Mouse (Mus musculus): ENCODE measurements around the gene Spint1. TPM values are rescaled to one million over a fixed set of nuclear protein-coding genes. Genes with fewer than 3 reads are reported as not detected.
A peak's percentile ranks its signal among the peaks of the same experiment; 100 is the strongest.

The Spint1 gene
- total RNA-seq (2021), result not detected
- 0.32 and 1.1 TPM in 2 replicates for polyA plus RNA-seq (2012; rRNA removed)
- long read RNA-seq, result 0 reads

DNA sequence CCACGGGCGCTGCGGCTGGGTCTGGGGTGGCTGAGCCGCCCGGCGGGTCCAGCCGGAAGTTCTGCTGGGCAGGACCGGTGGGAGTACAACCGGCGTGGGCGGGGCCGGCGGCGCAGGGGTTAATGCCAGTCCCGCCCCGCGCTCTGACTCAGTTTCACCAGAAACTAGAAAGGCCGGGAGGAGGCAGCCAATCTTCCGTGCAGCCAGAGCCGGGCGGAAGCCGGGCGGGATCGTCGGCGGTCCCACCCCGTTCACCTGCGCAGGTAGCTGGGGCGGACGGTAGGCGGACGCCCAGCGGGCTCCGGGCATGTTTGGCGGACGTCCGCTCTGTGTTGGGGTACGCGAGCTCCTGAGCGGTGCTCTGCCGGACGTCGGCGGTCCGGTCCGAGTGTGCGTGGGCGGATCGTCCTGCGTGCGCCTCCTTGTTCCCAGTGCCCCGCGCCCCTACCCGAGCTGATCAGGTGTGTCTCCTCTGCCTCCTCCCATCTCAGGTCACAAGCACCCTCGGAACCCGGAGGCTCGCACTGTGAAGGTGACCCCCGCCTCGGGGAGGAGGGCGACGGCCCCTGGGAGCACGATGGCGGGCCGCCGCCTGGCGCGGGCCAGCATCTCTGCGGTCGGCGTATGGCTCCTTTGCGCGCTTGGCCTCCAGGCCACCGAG, at the start of gene Spint1:
Gene Spint1 (plus strand): TSS at position 153 of the 661 bp plus-strand sequence.
- DNase-seq, result peak; percentile 5 to 22
- no peaks in the 10 kb centered on the region for H3K79me2 ChIP-seq (replicated peaks; ENCODE audit: control insufficient read depth, insufficient read depth, low read length)
- intact Hi-C loops (cut with DNase I), result no loop called here

DNA sequence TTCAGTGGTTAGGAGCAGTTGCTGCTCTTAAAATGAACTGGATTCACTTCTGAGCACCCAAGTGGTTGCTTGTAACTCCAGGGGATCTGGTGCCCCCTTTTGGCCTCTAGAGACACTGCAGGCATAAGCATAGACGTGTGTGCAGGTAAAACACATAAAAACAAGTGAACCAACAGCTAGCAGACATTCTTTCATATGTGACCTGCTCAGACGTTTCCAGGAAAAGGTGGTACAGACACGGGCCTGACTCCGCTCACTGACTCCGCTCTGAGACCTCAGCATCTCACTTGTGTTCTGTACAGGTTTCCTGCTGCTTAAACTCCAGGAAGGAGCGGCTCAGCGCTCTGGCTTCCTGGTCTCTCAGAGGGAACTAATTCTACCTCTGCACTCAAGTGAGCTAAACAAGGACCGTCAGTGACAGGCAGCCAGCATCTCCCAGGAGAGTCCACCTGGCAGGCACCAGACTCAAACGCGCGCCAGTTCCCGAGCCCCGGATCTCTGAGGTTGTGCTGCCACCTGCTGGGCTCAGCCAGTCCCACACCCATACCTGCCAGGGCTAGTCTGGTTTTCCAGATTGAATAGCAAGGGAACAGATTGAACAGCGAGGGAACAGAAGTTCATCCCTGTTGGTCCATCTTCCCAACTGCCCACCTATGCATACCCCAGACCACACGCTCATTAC, 48.0 kb upstream of the Spint1 start:
- DNase-seq, result peak; percentile 85 to 92
- H3K36me3 ChIP-seq (ENCODE audit: control insufficient read depth, insufficient read depth, low read length), result no peaks in the 10 kb centered on the region
- H3K9ac ChIP-seq (ENCODE audit: low read depth, low read length), result no peak overlapping the region
- H3K27me3 ChIP-seq (ENCODE audit: control insufficient read depth, insufficient read depth, low read length), result no peaks in the 10 kb centered on the region
- H3K4me1 ChIP-seq (ENCODE audit: control insufficient read depth, insufficient read depth, low read length), result peaks cover 1% of the 10 kb centered on the region; the same call in 1 of the 2 replicates
- no peaks in the 10 kb centered on the region for H3K79me2 ChIP-seq (replicated peaks; ENCODE audit: control insufficient read depth, insufficient read depth, low read length)
- TF ChIP-seq EP300 (IDR thresholded peaks at IDR 0.05; ENCODE audit: insufficient read depth, low read depth, low read length) (peak; percentile 67; the same call in 1 of the 2 replicates), POLR2A (IDR thresholded peaks at IDR 0.05; ENCODE audit: insufficient read depth, low read depth, low read length) (no peak), CTCF (IDR thresholded peaks at IDR 0.05) (peak; percentile 66)
- H3K4me3 ChIP-seq, result peak overlapping the region; percentile 26; the same call in 1 of the 2 replicates
- no peak overlapping the region for H3K27ac ChIP-seq
- intact Hi-C loops (cut with DNase I), result loop anchor here (2.0 to 10.0 kb wide), 5 partner anchors 22 to 424 kb away; partner anchors contain the start of genes Ccdc9b, Gchfr and Rad51
- 3% methylated on average over 15 of the region's 15 CpGs for WGBS

More for the DNA sequence above, at the start of gene Spint1:
- peaks cover 11% of the 10 kb centered on the region for H3K27me3 ChIP-seq (ENCODE audit: control insufficient read depth, insufficient read depth, low read length)
- H3K4me3 ChIP-seq, result peak within 1 kb of the TSS; percentile 40
- H3K4me1 ChIP-seq (ENCODE audit: control insufficient read depth, insufficient read depth, low read length), result no peaks in the 10 kb centered on the region
- WGBS, result under 1% methylated on average over 73 of the region's 73 CpGs
- H3K27ac ChIP-seq, result no peak within 1 kb of the TSS
- H3K36me3 ChIP-seq (ENCODE audit: control insufficient read depth, insufficient read depth, low read length), result no peaks in the 10 kb centered on the region
- no peak within 1 kb of the TSS; the same call in 1 of the 2 replicates for H3K9ac ChIP-seq (ENCODE audit: low read depth, low read length)
- TF ChIP-seq EP300 (IDR thresholded peaks at IDR 0.05; ENCODE audit: insufficient read depth, low read depth, low read length) (no peak), POLR2A (IDR thresholded peaks at IDR 0.05; ENCODE audit: insufficient read depth, low read depth, low read length) (no peak), CTCF (IDR thresholded peaks at IDR 0.05) (no peak)

DNA sequence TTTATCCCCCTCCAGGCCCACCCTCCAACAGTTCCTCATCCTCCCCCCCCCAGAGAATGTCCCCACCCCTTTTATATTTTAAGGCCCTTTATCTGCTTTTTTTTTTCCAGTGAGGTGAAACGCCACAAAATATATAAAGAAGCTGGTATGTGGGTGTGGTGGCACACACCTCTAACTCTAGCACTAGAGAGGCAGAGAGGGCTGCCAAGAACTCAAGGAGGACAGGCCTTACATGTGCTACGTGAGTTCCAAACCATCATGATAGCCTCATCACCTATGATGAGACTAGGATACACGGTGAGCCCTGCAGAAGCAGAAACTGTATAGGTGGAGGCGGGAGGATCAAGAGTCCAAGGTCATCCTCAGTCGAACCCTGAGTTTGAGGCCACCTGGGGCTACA, 46.2 kb upstream of the Spint1 start:
- H3K27ac ChIP-seq, result no peak overlapping the region
- H3K9ac ChIP-seq (ENCODE audit: low read depth, low read length), result no peak overlapping the region
- TF ChIP-seq EP300 (IDR thresholded peaks at IDR 0.05; ENCODE audit: insufficient read depth, low read depth, low read length), result no peak
- TF ChIP-seq CTCF (IDR thresholded peaks at IDR 0.05), result no peak
- no peak for TF ChIP-seq POLR2A (IDR thresholded peaks at IDR 0.05; ENCODE audit: insufficient read depth, low read depth, low read length)
- no peak for DNase-seq
- H3K4me1 ChIP-seq (ENCODE audit: control insufficient read depth, insufficient read depth, low read length), result peaks cover 1% of the 10 kb centered on the region; the same call in 1 of the 2 replicates
- no peak overlapping the region for H3K4me3 ChIP-seq
- no peaks in the 10 kb centered on the region for H3K36me3 ChIP-seq (ENCODE audit: control insufficient read depth, insufficient read depth, low read length)
- intact Hi-C loops (cut with DNase I), result no loop called here
- no peaks in the 10 kb centered on the region for H3K79me2 ChIP-seq (replicated peaks; ENCODE audit: control insufficient read depth, insufficient read depth, low read length)
- whole genome bisulfite sequencing, result 72% methylated on average over 5 of the region's 5 CpGs
- H3K27me3 ChIP-seq (ENCODE audit: control insufficient read depth, insufficient read depth, low read length), result no peaks in the 10 kb centered on the region

DNA sequence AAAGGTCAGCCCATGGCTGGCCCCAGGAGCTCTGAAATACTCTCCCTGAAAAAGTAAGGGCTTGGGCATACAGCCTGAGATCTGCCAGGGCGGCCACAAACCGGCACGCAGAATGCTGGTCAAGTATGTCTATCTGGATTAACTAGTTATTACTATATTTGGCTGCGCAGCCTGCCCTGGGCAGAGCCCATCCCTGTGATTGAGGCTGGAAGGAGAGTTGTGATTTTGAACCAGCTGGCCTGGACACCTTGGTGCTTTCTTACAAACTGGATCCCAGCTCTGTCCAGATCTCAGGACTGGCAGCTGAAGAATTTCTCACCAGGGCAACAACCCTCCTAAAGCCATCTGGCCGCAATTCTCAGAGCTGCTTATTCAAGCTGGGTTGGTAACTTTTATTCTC, 43.0 kb upstream of the Spint1 start:
- Histone ChIP-seq H3K79me2 (replicated peaks; ENCODE audit: control insufficient read depth, insufficient read depth, low read length) (no peaks in the 10 kb centered on the region), H3K27ac (peak overlapping the region; percentile 47), H3K27me3 (ENCODE audit: control insufficient read depth, insufficient read depth, low read length) (no peaks in the 10 kb centered on the region), H3K4me1 (ENCODE audit: control insufficient read depth, insufficient read depth, low read length) (peaks cover 4% of the 10 kb centered on the region), H3K36me3 (ENCODE audit: control insufficient read depth, insufficient read depth, low read length) (no peaks in the 10 kb centered on the region), H3K4me3 (no peak overlapping the region), H3K9ac (ENCODE audit: low read depth, low read length) (no peak overlapping the region)
- WGBS, result 64% methylated on average over 5 of the region's 5 CpGs
- TF ChIP-seq EP300 (IDR thresholded peaks at IDR 0.05; ENCODE audit: insufficient read depth, low read depth, low read length) (no peak), POLR2A (IDR thresholded peaks at IDR 0.05; ENCODE audit: insufficient read depth, low read depth, low read length) (no peak), CTCF (IDR thresholded peaks at IDR 0.05) (no peak)
- intact Hi-C loops (cut with DNase I), result no loop called here
- DNase-seq, result peak in 1 of 2 experiments; percentile 35

GRCm38 (mm10) chr2:119196316-119197108, 40.6 kb upstream of the Spint1 start:
- Histone ChIP-seq H3K4me1 (ENCODE audit: control insufficient read depth, insufficient read depth, low read length) (peaks cover 4% of the 10 kb centered on the region), H3K36me3 (ENCODE audit: control insufficient read depth, insufficient read depth, low read length) (no peaks in the 10 kb centered on the region), H3K27me3 (ENCODE audit: control insufficient read depth, insufficient read depth, low read length) (no peaks in the 10 kb centered on the region), H3K27ac (no peak overlapping the region), H3K79me2 (replicated peaks; ENCODE audit: control insufficient read depth, insufficient read depth, low read length) (no peaks in the 10 kb centered on the region; the same call in 1 of the 2 replicates), H3K4me3 (no peak overlapping the region), H3K9ac (ENCODE audit: low read depth, low read length) (no peak overlapping the region)
- TF ChIP-seq CTCF (IDR thresholded peaks at IDR 0.05) (no peak), POLR2A (IDR thresholded peaks at IDR 0.05; ENCODE audit: insufficient read depth, low read depth, low read length) (no peak), EP300 (IDR thresholded peaks at IDR 0.05; ENCODE audit: insufficient read depth, low read depth, low read length) (no peak)
- no peak for DNase-seq
- intact Hi-C loops (cut with DNase I), result no loop called here
- 80% methylated on average over 4 of the region's 4 CpGs for WGBS

All from heart, adult 2 months (tissue).